Mouse (Mus musculus): Measurements from ENCODE around the gene Zfp981. TPM values are rescaled to one million over a fixed set of nuclear protein-coding genes. Genes with fewer than 3 reads are reported as not detected.
"Not testable (repeated sequence)": the region's sequence is repeated elsewhere in the genome, so short reads cannot be mapped to it uniquely, and the experiment has no call there.

The Zfp981 gene
- not detected in 2 replicates for polyA plus RNA-seq (2012; ENCODE audit: insufficient read depth, insufficient read length, missing spikeins)

- H3K4me1 ChIP-seq (ENCODE audit: control insufficient read depth, insufficient read depth, insufficient read length, low read length); H3K4me3 ChIP-seq (ENCODE audit: insufficient read depth, low read depth, low read length); H3K27ac ChIP-seq (replicated peaks; ENCODE audit: low read depth, low read length): not testable (repeated sequence)
These were observed at the start of gene Zfp981 for GRCm38 (mm10) chr4:146501727-146502126. Gene Zfp981 (plus strand): TSS chr4:146502027.

DNA sequence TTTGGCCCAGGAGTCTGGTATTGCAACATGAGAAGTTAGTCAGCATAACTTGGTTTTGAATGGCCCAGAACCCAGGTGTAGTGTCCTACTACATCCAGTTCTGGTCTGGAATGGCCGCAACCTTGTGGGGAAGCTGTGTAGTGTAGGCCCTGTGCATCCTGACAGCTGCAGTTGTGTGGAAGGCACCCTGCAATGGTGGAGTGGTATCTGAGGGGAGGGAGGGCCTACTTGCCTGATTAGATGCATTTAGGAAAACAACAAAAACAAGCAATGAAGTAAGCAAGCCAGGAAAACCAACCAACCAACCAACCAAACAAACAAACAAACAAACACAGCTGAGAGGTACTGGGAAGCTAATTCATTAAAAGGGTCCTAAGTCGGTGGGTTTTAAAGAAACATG lies 49.3 kb upstream of the Zfp981 start:
- H3K27ac ChIP-seq (replicated peaks; ENCODE audit: low read depth, low read length); H3K4me1 ChIP-seq (ENCODE audit: control insufficient read depth, insufficient read depth, insufficient read length, low read length); H3K4me3 ChIP-seq (ENCODE audit: insufficient read depth, low read depth, low read length): not testable (repeated sequence)

- H3K27ac ChIP-seq (replicated peaks; ENCODE audit: low read depth, low read length): not testable (repeated sequence)
These were observed 47.7 kb upstream of the Zfp981 start for GRCm38 (mm10) chr4:146454170-146454569.

GRCm38 (mm10) chr4:146454896-146455295 lies 46.9 kb upstream of the Zfp981 start:
- H3K4me3 ChIP-seq (ENCODE audit: insufficient read depth, low read depth, low read length): no peak overlapping the region
- no peaks in the 10 kb centered on the region for H3K4me1 ChIP-seq (ENCODE audit: control insufficient read depth, insufficient read depth, insufficient read length, low read length)

More at GRCm38 (mm10) chr4:146454170-146454569, 47.7 kb upstream of the Zfp981 start:
- H3K4me1 ChIP-seq (ENCODE audit: control insufficient read depth, insufficient read depth, insufficient read length, low read length); H3K4me3 ChIP-seq (ENCODE audit: insufficient read depth, low read depth, low read length): not testable (repeated sequence)

GRCm38 (mm10) chr4:146455321-146455721 lies 46.5 kb upstream of the Zfp981 start:
- Histone ChIP-seq H3K4me3 (ENCODE audit: insufficient read depth, low read depth, low read length) (no peak overlapping the region), H3K27ac (replicated peaks; ENCODE audit: low read depth, low read length) (no peak overlapping the region), H3K4me1 (ENCODE audit: control insufficient read depth, insufficient read depth, insufficient read length, low read length) (no peaks in the 10 kb centered on the region)

More at GRCm38 (mm10) chr4:146454896-146455295, 46.9 kb upstream of the Zfp981 start:
- H3K27ac ChIP-seq (replicated peaks; ENCODE audit: low read depth, low read length): no peak overlapping the region

- H3K4me3 ChIP-seq (ENCODE audit: insufficient read depth, low read depth, low read length): no peak overlapping the region
- H3K4me1 ChIP-seq (ENCODE audit: control insufficient read depth, insufficient read depth, insufficient read length, low read length): no peaks in the 10 kb centered on the region
- no peak overlapping the region for H3K27ac ChIP-seq (replicated peaks; ENCODE audit: low read depth, low read length)
These were observed 45.6 kb upstream of the Zfp981 start for GRCm38 (mm10) chr4:146456061-146456726.

GRCm38 (mm10) chr4:146457126-146457525 lies 44.7 kb upstream of the Zfp981 start:
- no peak overlapping the region for H3K4me3 ChIP-seq (ENCODE audit: insufficient read depth, low read depth, low read length)
- H3K27ac ChIP-seq (replicated peaks; ENCODE audit: low read depth, low read length): no peak overlapping the region
- no peaks in the 10 kb centered on the region for H3K4me1 ChIP-seq (ENCODE audit: control insufficient read depth, insufficient read depth, insufficient read length, low read length)

DNA sequence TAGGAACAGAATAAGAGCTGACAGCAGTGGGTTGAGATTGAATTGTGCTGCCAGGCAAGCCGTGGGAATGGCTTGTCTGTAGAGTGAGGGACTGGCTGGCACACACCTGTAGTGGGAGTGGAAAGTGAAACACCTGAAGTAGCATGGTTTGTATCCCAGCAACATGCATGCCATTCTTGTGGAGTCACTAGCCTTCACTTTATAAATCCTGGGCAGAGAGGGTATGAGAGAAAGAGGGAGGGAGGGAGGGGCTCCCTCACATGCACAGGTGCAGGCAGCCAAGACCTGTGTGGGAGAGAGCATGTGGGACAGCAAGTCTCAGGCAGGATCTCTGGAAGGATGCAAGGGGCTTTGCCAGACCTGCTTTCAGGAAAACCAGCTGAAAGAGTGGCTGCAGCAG lies 44.1 kb upstream of the Zfp981 start:
- Histone ChIP-seq H3K4me3 (ENCODE audit: insufficient read depth, low read depth, low read length) (no peak overlapping the region), H3K27ac (replicated peaks; ENCODE audit: low read depth, low read length) (no peak overlapping the region), H3K4me1 (ENCODE audit: control insufficient read depth, insufficient read depth, insufficient read length, low read length) (no peaks in the 10 kb centered on the region)

DNA sequence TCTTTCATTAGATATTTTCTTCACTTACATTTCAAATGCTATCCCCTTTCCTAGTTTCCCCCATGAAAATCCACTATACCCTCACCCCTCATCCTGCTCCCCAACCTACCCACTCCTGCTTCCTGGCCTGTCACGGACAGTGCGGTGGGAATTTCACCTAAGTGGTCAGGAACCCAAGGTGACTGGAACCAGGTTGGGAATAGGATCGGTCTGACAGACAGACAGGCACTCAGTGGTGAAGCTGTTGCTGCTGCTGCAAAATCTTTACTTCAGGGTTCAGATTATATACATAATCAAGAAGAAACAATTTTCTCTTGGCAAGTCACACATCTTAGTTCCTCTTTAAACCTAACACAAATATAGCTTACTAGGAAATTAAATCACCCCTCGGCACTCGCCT lies 42.0 kb upstream of the Zfp981 start:
- not testable (repeated sequence) for H3K4me1 ChIP-seq (ENCODE audit: control insufficient read depth, insufficient read depth, insufficient read length, low read length); H3K4me3 ChIP-seq (ENCODE audit: insufficient read depth, low read depth, low read length); H3K27ac ChIP-seq (replicated peaks; ENCODE audit: low read depth, low read length)

- not testable (repeated sequence) for H3K4me1 ChIP-seq (ENCODE audit: control insufficient read depth, insufficient read depth, insufficient read length, low read length); H3K27ac ChIP-seq (replicated peaks; ENCODE audit: low read depth, low read length)
These were observed 41.1 kb upstream of the Zfp981 start for GRCm38 (mm10) chr4:146460685-146461084.

GRCm38 (mm10) chr4:146463649-146464351 lies 38.0 kb upstream of the Zfp981 start:
- not testable (repeated sequence) for H3K4me3 ChIP-seq (ENCODE audit: insufficient read depth, low read depth, low read length); H3K4me1 ChIP-seq (ENCODE audit: control insufficient read depth, insufficient read depth, insufficient read length, low read length); H3K27ac ChIP-seq (replicated peaks; ENCODE audit: low read depth, low read length)

More at GRCm38 (mm10) chr4:146460685-146461084, 41.1 kb upstream of the Zfp981 start:
- H3K4me3 ChIP-seq (ENCODE audit: insufficient read depth, low read depth, low read length): not testable (repeated sequence)

DNA sequence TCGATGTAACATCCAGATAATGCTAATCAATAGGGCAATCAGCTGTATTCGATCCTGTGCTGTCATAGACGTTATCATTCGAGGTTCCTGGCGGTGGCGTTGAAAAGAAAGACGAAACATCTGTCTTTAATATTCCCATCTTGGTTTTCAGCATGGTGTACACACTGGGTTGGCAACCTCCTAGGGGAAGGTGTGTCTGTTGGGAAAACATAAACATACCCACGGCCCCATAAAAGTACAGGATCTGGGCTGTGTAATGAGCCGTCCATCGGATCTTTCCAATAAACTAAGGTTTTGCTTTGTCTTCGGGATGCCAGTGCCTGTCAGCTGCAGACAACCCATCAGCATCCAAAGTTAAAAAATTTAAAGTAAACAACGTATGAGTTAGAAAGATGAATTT lies 31.8 kb upstream of the Zfp981 start:
- not testable (repeated sequence) for H3K4me1 ChIP-seq (ENCODE audit: control insufficient read depth, insufficient read depth, insufficient read length, low read length); H3K27ac ChIP-seq (replicated peaks; ENCODE audit: low read depth, low read length); H3K4me3 ChIP-seq (ENCODE audit: insufficient read depth, low read depth, low read length)

DNA sequence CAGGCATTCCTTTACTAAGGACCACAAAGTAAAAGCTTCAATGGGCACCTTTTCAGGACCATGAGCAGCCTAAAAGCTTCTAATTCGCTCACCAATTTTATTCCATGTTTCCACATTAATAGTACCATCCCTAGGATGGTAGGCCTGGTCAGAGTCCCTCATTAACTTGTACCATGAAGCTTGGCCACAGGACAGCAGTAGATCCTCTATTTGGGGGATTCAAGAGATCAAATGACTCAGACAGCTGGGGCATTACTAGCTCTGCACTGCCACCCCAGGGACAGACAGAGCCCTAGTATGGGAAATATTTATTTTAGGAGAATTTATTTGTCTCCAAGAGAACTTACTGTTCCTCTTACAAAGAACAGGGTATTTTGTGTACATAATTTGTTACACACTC lies 27.6 kb upstream of the Zfp981 start:
- H3K4me1 ChIP-seq (ENCODE audit: control insufficient read depth, insufficient read depth, insufficient read length, low read length); H3K27ac ChIP-seq (replicated peaks; ENCODE audit: low read depth, low read length); H3K4me3 ChIP-seq (ENCODE audit: insufficient read depth, low read depth, low read length): not testable (repeated sequence)

DNA sequence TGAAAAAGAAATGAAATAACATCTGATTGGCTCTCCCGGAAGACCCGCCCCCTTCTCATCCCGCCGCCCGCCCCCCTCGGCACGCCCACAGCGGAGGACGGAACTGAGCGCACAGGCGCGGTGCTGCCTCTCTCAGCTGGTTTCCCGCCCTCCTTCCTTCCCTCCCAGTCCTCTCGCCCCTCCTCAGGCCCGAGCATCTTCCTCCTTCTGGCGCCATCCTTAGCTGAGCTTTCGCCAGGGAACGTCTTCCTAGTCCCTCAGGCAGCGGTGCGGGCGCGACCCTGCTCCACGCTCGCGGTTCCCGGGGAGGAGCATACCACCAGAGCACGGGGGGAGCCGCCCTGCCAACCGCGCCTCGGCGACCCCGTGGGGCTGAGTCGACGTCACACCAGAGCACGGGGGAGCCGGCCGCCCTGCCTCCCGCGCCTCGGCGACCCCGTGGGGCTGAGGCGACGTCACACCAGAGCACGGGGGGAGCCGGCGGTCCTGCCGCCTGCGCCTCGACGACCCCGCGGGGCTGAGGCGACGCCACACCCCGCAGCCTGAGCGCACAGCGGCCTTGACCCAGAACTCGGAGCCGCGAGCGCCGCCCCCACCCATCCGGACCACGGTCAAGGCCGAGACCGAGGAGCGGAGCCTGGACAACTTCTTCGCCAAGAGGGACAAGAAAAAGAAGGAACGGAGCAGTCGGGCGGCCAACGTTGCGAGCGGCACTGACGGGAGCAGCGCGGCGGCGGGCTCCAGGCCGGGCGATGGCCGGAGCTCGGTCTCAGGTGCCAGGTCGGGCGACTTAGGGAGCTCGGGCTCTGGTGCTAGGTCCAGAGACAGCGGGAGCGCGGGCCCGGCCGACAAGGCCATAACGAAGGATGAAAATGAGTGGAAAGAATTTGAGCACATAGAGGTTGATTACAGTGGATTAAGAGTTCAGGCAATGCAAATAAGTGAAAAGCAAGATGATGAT lies 26.8 kb upstream of the Zfp981 start:
- not testable (repeated sequence) for H3K27ac ChIP-seq (replicated peaks; ENCODE audit: low read depth, low read length); H3K4me3 ChIP-seq (ENCODE audit: insufficient read depth, low read depth, low read length); H3K4me1 ChIP-seq (ENCODE audit: control insufficient read depth, insufficient read depth, insufficient read length, low read length)

DNA sequence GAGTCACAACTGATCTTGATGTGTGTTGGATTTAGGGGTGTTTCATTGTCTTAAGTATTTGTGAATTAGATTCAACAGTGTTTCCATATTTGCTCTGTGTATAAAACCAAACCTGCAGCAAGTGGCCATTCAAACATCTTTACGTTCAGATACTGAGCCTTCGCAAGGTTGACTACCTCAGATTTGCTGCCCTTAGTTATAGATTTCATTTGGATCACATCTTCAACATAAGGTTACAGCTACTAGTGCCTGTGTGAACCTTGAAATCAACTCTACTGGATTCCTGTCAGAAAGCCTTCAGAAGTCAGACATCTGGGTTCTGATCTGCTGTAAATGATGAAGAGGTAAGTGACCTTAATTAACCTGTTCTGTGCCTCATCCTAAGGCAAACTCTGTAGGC lies 25.6 kb upstream of the Zfp981 start:
- not testable (repeated sequence) for H3K27ac ChIP-seq (replicated peaks; ENCODE audit: low read depth, low read length); H3K4me1 ChIP-seq (ENCODE audit: control insufficient read depth, insufficient read depth, insufficient read length, low read length); H3K4me3 ChIP-seq (ENCODE audit: insufficient read depth, low read depth, low read length)
